Mouse (Mus musculus) ES-Bruce4 (cell line): ENCODE results near the gene Fat2.

Experiments used
- CTCF ChIP-seq: IDR thresholded peaks from one replicate; pipeline ENCODE4 v1.8.1; 2011; ENCODE audit warnings: low read depth, low read length
- EP300 ChIP-seq: IDR thresholded peaks from 2 replicates; pipeline ENCODE4 v1.6.1; 2011; ENCODE audit warnings: low read depth, low read length; ENCODE audit not compliant: insufficient read depth
- POLR2A ChIP-seq: IDR thresholded peaks from one replicate; pipeline ENCODE4 v1.8.1; 2011; ENCODE audit warnings: low read length; ENCODE audit not compliant: insufficient read depth

DNA sequence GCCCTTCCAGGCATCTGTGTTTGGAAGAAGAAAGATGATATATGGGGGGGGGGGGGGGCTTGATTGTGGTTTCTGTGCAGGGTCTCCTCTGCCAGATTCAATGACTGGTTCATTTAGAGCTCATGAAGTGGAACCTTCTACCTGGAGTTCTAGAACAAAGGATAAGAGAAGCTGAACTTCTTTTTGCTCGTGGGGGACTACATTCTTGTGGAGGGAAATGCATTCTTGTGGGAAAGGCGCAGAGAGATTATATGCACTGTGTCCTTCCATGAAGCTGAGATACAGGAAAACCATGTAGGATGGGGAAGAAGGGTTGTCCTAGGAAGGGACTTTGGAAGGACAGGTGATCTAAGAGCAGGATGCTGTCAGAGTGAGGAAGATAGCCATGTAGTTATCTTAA is 15.4 kb downstream of the Fat2 start:
- TF ChIP-seq POLR2A: no peak
- no peak for TF ChIP-seq CTCF
- TF ChIP-seq EP300: no peak
